Mouse (Mus musculus): Measurements from ENCODE around the gene Adam12. TPM values are rescaled to one million over a fixed set of nuclear protein-coding genes. Genes with fewer than 3 reads are reported as not detected.

Gene Adam12
- polyA plus RNA-seq, 1 experiment, result not detected

GRCm38 (mm10) chr7:133879761-133880160, 352.2 kb downstream of the Adam12 start:
- Histone ChIP-seq H3K4me3 (ENCODE audit: insufficient read depth, low read depth, low read length) (no peak overlapping the region), H3K4me1 (ENCODE audit: control insufficient read depth, insufficient read depth, low read length) (no peaks in the 10 kb centered on the region), H3K27ac (ENCODE audit: insufficient read depth, low read depth, low read length) (no peak overlapping the region)
- 96% methylated on average over 8 of the region's 8 CpGs for WGBS
- TF ChIP-seq POLR2A (IDR thresholded peaks at IDR 0.05; ENCODE audit: insufficient read depth, low read depth, low read length) (no peak), CTCF (IDR thresholded peaks at IDR 0.05; ENCODE audit: insufficient read depth, low read depth, low read length) (no peak)

- Histone ChIP-seq H3K27ac (ENCODE audit: insufficient read depth, low read depth, low read length) (no peak overlapping the region), H3K4me1 (ENCODE audit: control insufficient read depth, insufficient read depth, low read length) (no peaks in the 10 kb centered on the region), H3K4me3 (ENCODE audit: insufficient read depth, low read depth, low read length) (no peak overlapping the region)
- 88% methylated on average over 17 of the region's 17 CpGs for WGBS
- no peak for TF ChIP-seq CTCF (IDR thresholded peaks at IDR 0.05; ENCODE audit: insufficient read depth, low read depth, low read length)
- no peak for TF ChIP-seq POLR2A (IDR thresholded peaks at IDR 0.05; ENCODE audit: insufficient read depth, low read depth, low read length)
Observed at GRCm38 (mm10) chr7:133876646-133877342, 355.2 kb downstream of the Adam12 start.

GRCm38 (mm10) chr7:133876139-133876538, 355.8 kb downstream of the Adam12 start:
- no peak for TF ChIP-seq CTCF (IDR thresholded peaks at IDR 0.05; ENCODE audit: insufficient read depth, low read depth, low read length)
- TF ChIP-seq POLR2A (IDR thresholded peaks at IDR 0.05; ENCODE audit: insufficient read depth, low read depth, low read length), result no peak
- no peak overlapping the region for H3K27ac ChIP-seq (ENCODE audit: insufficient read depth, low read depth, low read length)
- WGBS, result 91% methylated on average over 3 of the region's 3 CpGs
- no peak overlapping the region for H3K4me3 ChIP-seq (ENCODE audit: insufficient read depth, low read depth, low read length)
- no peaks in the 10 kb centered on the region for H3K4me1 ChIP-seq (ENCODE audit: control insufficient read depth, insufficient read depth, low read length)

GRCm38 (mm10) chr7:133872701-133873100, 359.2 kb downstream of the Adam12 start:
- TF ChIP-seq CTCF (IDR thresholded peaks at IDR 0.05; ENCODE audit: insufficient read depth, low read depth, low read length) (no peak), POLR2A (IDR thresholded peaks at IDR 0.05; ENCODE audit: insufficient read depth, low read depth, low read length) (no peak)
- Histone ChIP-seq H3K4me3 (ENCODE audit: insufficient read depth, low read depth, low read length) (no peak overlapping the region), H3K4me1 (ENCODE audit: control insufficient read depth, insufficient read depth, low read length) (no peaks in the 10 kb centered on the region), H3K27ac (ENCODE audit: insufficient read depth, low read depth, low read length) (no peak overlapping the region)
- WGBS, result 89% methylated on average over 5 of the region's 5 CpGs

- H3K27ac ChIP-seq (ENCODE audit: insufficient read depth, low read depth, low read length), result no peak overlapping the region
- H3K4me3 ChIP-seq (ENCODE audit: insufficient read depth, low read depth, low read length), result no peak overlapping the region
- 94% methylated on average over 4 of the region's 4 CpGs for WGBS
- H3K4me1 ChIP-seq (ENCODE audit: control insufficient read depth, insufficient read depth, low read length), result no peaks in the 10 kb centered on the region
- no peak for TF ChIP-seq CTCF (IDR thresholded peaks at IDR 0.05; ENCODE audit: insufficient read depth, low read depth, low read length)
- no peak for TF ChIP-seq POLR2A (IDR thresholded peaks at IDR 0.05; ENCODE audit: insufficient read depth, low read depth, low read length)
Observed at GRCm38 (mm10) chr7:133870265-133870664, 361.7 kb downstream of the Adam12 start.

GRCm38 (mm10) chr7:133863684-133864083, 368.3 kb downstream of the Adam12 start:
- 80% methylated on average over 4 of the region's 4 CpGs for WGBS
- no peak overlapping the region for H3K4me3 ChIP-seq (ENCODE audit: insufficient read depth, low read depth, low read length)
- no peak overlapping the region for H3K27ac ChIP-seq (ENCODE audit: insufficient read depth, low read depth, low read length)
- no peak for TF ChIP-seq POLR2A (IDR thresholded peaks at IDR 0.05; ENCODE audit: insufficient read depth, low read depth, low read length)
- TF ChIP-seq CTCF (IDR thresholded peaks at IDR 0.05; ENCODE audit: insufficient read depth, low read depth, low read length), result no peak
- no peaks in the 10 kb centered on the region for H3K4me1 ChIP-seq (ENCODE audit: control insufficient read depth, insufficient read depth, low read length)

- no peak overlapping the region for H3K4me3 ChIP-seq (ENCODE audit: insufficient read depth, low read depth, low read length)
- WGBS, result 89% methylated on average over 3 of the region's 3 CpGs
- H3K27ac ChIP-seq (ENCODE audit: insufficient read depth, low read depth, low read length), result no peak overlapping the region
- H3K4me1 ChIP-seq (ENCODE audit: control insufficient read depth, insufficient read depth, low read length), result no peaks in the 10 kb centered on the region
- TF ChIP-seq POLR2A (IDR thresholded peaks at IDR 0.05; ENCODE audit: insufficient read depth, low read depth, low read length) (no peak), CTCF (IDR thresholded peaks at IDR 0.05; ENCODE audit: insufficient read depth, low read depth, low read length) (no peak)
Observed at GRCm38 (mm10) chr7:133863151-133863550, 368.8 kb downstream of the Adam12 start.

GRCm38 (mm10) chr7:133862723-133863122, 369.2 kb downstream of the Adam12 start:
- TF ChIP-seq POLR2A (IDR thresholded peaks at IDR 0.05; ENCODE audit: insufficient read depth, low read depth, low read length), result no peak
- no peak for TF ChIP-seq CTCF (IDR thresholded peaks at IDR 0.05; ENCODE audit: insufficient read depth, low read depth, low read length)
- no peak overlapping the region for H3K27ac ChIP-seq (ENCODE audit: insufficient read depth, low read depth, low read length)
- H3K4me1 ChIP-seq (ENCODE audit: control insufficient read depth, insufficient read depth, low read length), result no peaks in the 10 kb centered on the region
- 86% methylated on average over 5 of the region's 5 CpGs for WGBS
- no peak overlapping the region for H3K4me3 ChIP-seq (ENCODE audit: insufficient read depth, low read depth, low read length)

GRCm38 (mm10) chr7:133862233-133862632, 369.7 kb downstream of the Adam12 start:
- WGBS, result 96% methylated on average over 6 of the region's 6 CpGs

More at GRCm38 (mm10) chr7:133862233-133862632, 369.7 kb downstream of the Adam12 start:
- no peak overlapping the region for H3K27ac ChIP-seq (ENCODE audit: insufficient read depth, low read depth, low read length)
- H3K4me3 ChIP-seq (ENCODE audit: insufficient read depth, low read depth, low read length), result no peak overlapping the region
- TF ChIP-seq CTCF (IDR thresholded peaks at IDR 0.05; ENCODE audit: insufficient read depth, low read depth, low read length) (no peak), POLR2A (IDR thresholded peaks at IDR 0.05; ENCODE audit: insufficient read depth, low read depth, low read length) (no peak)
- no peaks in the 10 kb centered on the region for H3K4me1 ChIP-seq (ENCODE audit: control insufficient read depth, insufficient read depth, low read length)

All from olfactory bulb, adult 2 months (tissue).